Mouse (Mus musculus) kidney, adult 2 months (tissue): ENCODE measurements around the gene Fam178b.

Experiments
- CTCF ChIP-seq: fragments of 200-500 bp; conservative IDR thresholded peaks from 2 replicates; pipeline ENCODE4 v1.5.1; 2011; ENCODE audit warnings: low read depth, mild to moderate bottlenecking, control low read depth, low read length, moderate library complexity, mixed read lengths; ENCODE audit not compliant: insufficient read depth, insufficient read length
- POLR2A ChIP-seq: fragments of 200-500 bp; IDR thresholded peaks from one replicate; pipeline ENCODE4 v1.6.1; 2011; ENCODE audit warnings: low read depth, low read length, control low read depth

GRCm38 (mm10) chr1:36573524-36573923 lies 109.5 kb downstream of the Fam178b start:
- TF ChIP-seq CTCF, result no peak
- no peak for TF ChIP-seq POLR2A
